Mouse (Mus musculus) neural tube, embryonic 11.5 days (tissue): ENCODE data around the gene Jsrp1. TPM values are rescaled to one million over a fixed set of nuclear protein-coding genes. Genes with fewer than 3 reads are reported as not detected.

ENCODE experiments used
- ATAC-seq: fragments of 200-750 bp; cut with Nextera tagmentation; 2 replicates; pipeline ENCODE4 v1.8.0; 2017; ENCODE audit warnings: moderate number of reproducible peaks, mild to moderate bottlenecking, moderate TSS enrichment, moderate library complexity; ENCODE audit not compliant: insufficient read depth, low FRiP score, low TSS enrichment
- DNase-seq: peaks from one replicate; pipeline ENCODE4 v3.0.0-alpha.2; 2015; ENCODE audit warnings: low spot score
- H3K27ac ChIP-seq: fragments of 300-500 bp; sonication (generic); 2 replicates; pipeline ENCODE4 v1.5.1; 2014; ENCODE audit warnings: low read depth, mild to moderate bottlenecking, low read length
- H3K27me3 ChIP-seq: fragments of 300-500 bp; sonication (generic); 2 replicates; pipeline ENCODE4 v1.6.1; 2014; ENCODE audit warnings: mild to moderate bottlenecking, low read length, mixed read lengths; ENCODE audit not compliant: control insufficient read depth, insufficient read depth
- H3K36me3 ChIP-seq: fragments of 300-500 bp; sonication (generic); 2 replicates; pipeline ENCODE4 v1.6.1; 2014; ENCODE audit warnings: mild to moderate bottlenecking, low read length, moderate library complexity, mixed read lengths; ENCODE audit not compliant: control insufficient read depth, insufficient read depth
- H3K4me1 ChIP-seq: fragments of 300-500 bp; sonication (generic); 2 replicates; pipeline ENCODE4 v1.6.1; 2014; ENCODE audit warnings: low read length, mixed read lengths; ENCODE audit not compliant: control insufficient read depth, insufficient read depth
- H3K4me2 ChIP-seq: fragments of 300-500 bp; sonication (generic); 2 replicates; pipeline ENCODE4 v1.6.1; 2014; ENCODE audit warnings: low read depth, mild to moderate bottlenecking, moderate library complexity
- H3K4me3 ChIP-seq: fragments of 300-500 bp; sonication (generic); 2 replicates; pipeline ENCODE4 v1.5.1; 2014; ENCODE audit warnings: low read depth, low read length
- H3K9ac ChIP-seq: fragments of 300-500 bp; sonication (generic); 2 replicates; pipeline ENCODE4 v1.6.1; 2014; ENCODE audit warnings: mild to moderate bottlenecking, low read length
- H3K9me3 ChIP-seq: fragments of 300-500 bp; sonication (generic); 2 replicates; pipeline ENCODE4 v1.6.1; 2016; ENCODE audit warnings: low read length; ENCODE audit not compliant: control insufficient read depth
- WGBS: fragments of 180-500 bp; shearing (Covaris S2); extraction: QIAGEN DNeasy Blood & Tissue Kit; methylation state at CpG from one replicate; pipeline ENCODE4 v1.1.7; 2014; 5-methylcytosine and 5-hydroxymethylcytosine counted together
- polyA plus RNA-seq: library from polyadenylated mRNA; unstranded; fragments of >200 nt; fragmentation: Nextera tagmentation; extraction: Ambion mirVana; gene quantifications from 2 replicates; pipeline ENCODE4 v1.2.1, GENCODE M21; 2014

Jsrp1 gene
- 1.6 and 1.9 TPM in 2 replicates for polyA plus RNA-seq

DNA sequence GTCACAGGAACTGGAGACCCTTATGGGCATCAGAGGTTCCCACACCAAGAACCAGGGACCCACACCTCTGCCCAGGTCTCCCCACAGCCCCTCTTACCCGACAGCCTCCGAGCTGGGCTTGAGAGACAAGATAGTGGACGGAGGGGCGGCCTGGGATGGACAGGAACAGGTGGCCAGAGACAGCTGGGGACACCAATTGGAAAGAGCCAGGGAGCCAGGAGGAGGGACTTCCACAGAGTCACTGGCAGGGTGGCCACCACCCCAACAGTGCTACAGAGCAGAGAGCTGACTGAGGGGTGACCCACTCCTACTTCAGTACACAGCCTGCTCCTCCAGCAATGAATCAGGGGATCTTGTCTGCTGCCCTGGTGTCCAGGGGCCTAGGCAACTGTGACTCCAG lies at the start of gene Jsrp1:
TSS of gene Jsrp1 (minus strand) at position 133 of the 400 bp plus-strand sequence.
- peaks cover 17% of the 10 kb centered on the region for H3K27me3 ChIP-seq
- no peak within 1 kb of the TSS for H3K4me2 ChIP-seq
- no peak for ATAC-seq
- no peak within 1 kb of the TSS for H3K27ac ChIP-seq
- WGBS, result 67% methylated on average over 4 of the region's 4 CpGs
- DNase-seq, result no peak
- H3K9ac ChIP-seq, result no peak within 1 kb of the TSS
- H3K4me1 ChIP-seq, result peaks cover 11% of the 10 kb centered on the region; the same call in 1 of the 2 replicates
- no peaks in the 10 kb centered on the region for H3K9me3 ChIP-seq
- no peak within 1 kb of the TSS for H3K4me3 ChIP-seq
- H3K36me3 ChIP-seq, result no peaks in the 10 kb centered on the region

DNA sequence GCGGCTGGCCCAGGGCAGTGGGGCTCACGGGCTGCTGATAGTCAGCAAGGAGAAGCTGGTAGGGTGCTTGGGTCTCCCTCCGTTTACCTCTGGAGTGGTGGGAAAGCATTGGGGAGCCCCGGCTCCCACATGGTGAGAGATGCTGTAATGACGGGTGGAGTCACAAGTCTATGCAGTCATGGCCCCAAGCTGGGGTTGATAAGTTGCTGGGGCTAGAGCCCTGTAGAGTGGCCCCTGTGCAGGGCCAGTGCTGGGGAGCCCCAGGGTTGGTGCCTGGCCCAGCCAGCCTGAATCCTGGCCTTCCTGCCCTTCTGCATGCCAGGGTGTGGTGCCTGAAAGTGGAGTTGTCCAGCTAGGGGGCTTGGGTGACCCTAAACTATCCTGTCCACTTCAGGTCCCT lies 49.0 kb upstream of the Jsrp1 start:
- no peaks in the 10 kb centered on the region; the same call in none of the 2 replicates for H3K36me3 ChIP-seq
- WGBS, result 92% methylated on average over 5 of the region's 5 CpGs
- H3K4me3 ChIP-seq, result no peak overlapping the region
- no peak overlapping the region for H3K9ac ChIP-seq
- H3K27ac ChIP-seq, result no peak overlapping the region
- H3K4me2 ChIP-seq, result no peak overlapping the region
- H3K27me3 ChIP-seq, result no peaks in the 10 kb centered on the region
- ATAC-seq, result no peak
- H3K9me3 ChIP-seq, result no peaks in the 10 kb centered on the region
- DNase-seq, result no peak
- H3K4me1 ChIP-seq, result peaks cover 3% of the 10 kb centered on the region; the same call in 1 of the 2 replicates

DNA sequence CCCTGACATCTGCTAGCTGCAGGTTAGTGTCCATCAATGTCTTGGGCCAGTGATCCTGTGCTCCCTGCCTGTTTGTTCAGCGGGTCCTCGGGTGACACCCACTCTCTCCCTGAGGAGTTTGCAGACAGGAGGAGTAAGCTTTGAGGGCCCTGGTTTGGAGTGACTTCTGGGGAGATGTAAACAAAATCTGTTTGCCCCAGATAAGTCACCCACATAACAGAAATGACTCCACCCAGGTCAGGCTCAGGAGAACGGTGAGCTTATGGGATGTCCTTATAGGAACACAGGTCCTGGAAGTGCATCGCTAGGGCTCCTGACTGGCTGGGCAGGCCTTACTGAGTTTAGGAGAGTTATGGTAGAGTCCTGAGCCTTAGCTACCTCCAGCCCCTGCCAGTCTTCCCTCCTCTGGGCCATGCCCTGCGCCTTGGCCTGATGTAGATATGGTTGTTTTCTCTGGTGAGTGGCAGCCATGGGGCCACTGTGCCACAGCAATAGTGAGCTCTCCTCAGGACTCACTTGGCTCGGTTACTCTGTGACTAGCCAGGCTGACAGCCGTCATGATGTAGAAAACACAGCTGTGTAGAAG lies 45.1 kb upstream of the Jsrp1 start:
- no peaks in the 10 kb centered on the region for H3K9me3 ChIP-seq
- ATAC-seq (no peak), DNase-seq (no peak)
- 85% methylated on average over 7 of the region's 7 CpGs for WGBS
- H3K27ac ChIP-seq, result peak overlapping the region; percentile 39; the same call in 1 of the 2 replicates
- H3K4me2 ChIP-seq, result peak overlapping the region; percentile 19; the same call in 1 of the 2 replicates
- H3K27me3 ChIP-seq, result no peaks in the 10 kb centered on the region
- H3K36me3 ChIP-seq, result no peaks in the 10 kb centered on the region; the same call in none of the 2 replicates
- no peak overlapping the region; the same call in 1 of the 2 replicates for H3K9ac ChIP-seq
- H3K4me1 ChIP-seq, result peaks cover 17% of the 10 kb centered on the region
- H3K4me3 ChIP-seq, result no peak overlapping the region

DNA sequence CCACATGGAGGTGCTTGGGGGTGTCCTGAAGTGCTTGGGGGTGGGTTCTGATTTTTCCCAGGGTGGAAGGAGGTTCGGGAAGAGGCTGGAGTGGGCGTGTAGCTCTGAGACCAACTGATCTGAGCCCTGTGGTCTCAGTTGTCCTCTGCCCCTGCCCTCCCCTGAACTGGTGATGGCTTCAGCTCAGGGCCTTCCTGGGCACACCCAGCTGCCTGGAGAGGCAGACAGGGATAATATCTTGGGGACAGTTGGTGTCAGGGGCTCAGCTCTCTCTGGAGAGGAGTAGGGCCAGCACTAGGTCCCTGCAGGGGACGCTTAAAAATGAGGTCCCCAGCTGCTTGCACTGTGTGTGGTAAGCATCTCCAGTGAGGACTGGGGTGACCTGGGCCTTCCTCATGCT lies 44.5 kb upstream of the Jsrp1 start:
- Histone ChIP-seq H3K27me3 (no peaks in the 10 kb centered on the region), H3K9ac (peak overlapping the region; percentile 42), H3K9me3 (no peaks in the 10 kb centered on the region), H3K36me3 (peaks cover 3% of the 10 kb centered on the region), H3K27ac (peak overlapping the region; percentile 39; the same call in 1 of the 2 replicates), H3K4me1 (peaks cover 17% of the 10 kb centered on the region), H3K4me3 (no peak overlapping the region), H3K4me2 (peak overlapping the region; percentile 19; the same call in 1 of the 2 replicates)
- DNase-seq (no peak), ATAC-seq (no peak)
- 68% methylated on average over 3 of the region's 3 CpGs for WGBS

DNA sequence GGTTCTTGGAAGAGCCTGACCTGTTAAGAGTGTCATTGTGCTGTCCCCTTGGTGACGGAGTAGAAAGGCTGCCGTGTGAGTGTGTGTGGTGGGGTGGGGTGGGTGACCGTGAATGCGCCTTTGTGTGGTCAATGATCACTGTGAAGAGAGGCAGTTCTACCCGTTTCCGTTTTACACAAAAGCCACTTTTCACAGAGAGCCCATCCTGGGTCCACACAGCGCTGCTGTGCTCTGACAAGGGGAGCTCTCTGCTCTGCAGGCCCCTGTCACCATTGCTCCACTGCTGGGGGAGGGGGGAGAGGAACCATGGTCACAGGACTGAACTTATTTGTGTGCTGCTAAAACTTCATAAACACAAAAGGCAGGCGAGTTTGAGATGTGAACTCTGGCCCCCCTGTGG lies 44.1 kb upstream of the Jsrp1 start:
- no peak for ATAC-seq
- peak overlapping the region; percentile 39; the same call in 1 of the 2 replicates for H3K27ac ChIP-seq
- WGBS, result 43% methylated on average over 8 of the region's 8 CpGs
- no peak for DNase-seq
- H3K9ac ChIP-seq, result peak overlapping the region; percentile 42; the same call in 1 of the 2 replicates
- peaks cover 5% of the 10 kb centered on the region for H3K36me3 ChIP-seq
- peaks cover 17% of the 10 kb centered on the region for H3K4me1 ChIP-seq
- H3K4me2 ChIP-seq, result peak overlapping the region; percentile 19; the same call in 1 of the 2 replicates
- no peaks in the 10 kb centered on the region for H3K27me3 ChIP-seq
- H3K4me3 ChIP-seq, result no peak overlapping the region
- H3K9me3 ChIP-seq, result no peaks in the 10 kb centered on the region

DNA sequence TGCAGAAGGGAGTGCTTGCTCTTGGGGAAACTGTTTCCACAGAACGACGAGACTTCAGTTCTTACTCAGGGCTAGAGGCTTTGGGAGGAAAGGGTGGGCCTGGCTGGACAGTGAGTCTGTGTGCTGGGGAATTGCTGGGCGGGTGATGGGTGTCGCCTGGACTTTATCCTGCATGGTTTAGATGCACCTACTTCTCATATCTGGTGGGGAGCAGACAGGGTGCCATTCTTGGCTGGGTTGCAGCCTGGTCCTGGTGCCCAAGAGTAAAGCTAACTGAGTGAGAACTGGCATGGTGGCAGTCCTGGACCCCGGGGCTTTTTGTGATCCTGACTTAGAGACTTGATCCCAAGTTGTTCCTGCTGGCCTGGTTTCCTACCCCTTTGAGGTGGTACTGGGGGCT lies 43.6 kb upstream of the Jsrp1 start:
- Histone ChIP-seq H3K27ac (0 out of 2 replicates have a peak overlapping the region, but pooled peaks have one; percentile 39), H3K27me3 (no peaks in the 10 kb centered on the region), H3K4me2 (peak overlapping the region; percentile 16; the same call in 1 of the 2 replicates), H3K4me1 (peaks cover 17% of the 10 kb centered on the region), H3K36me3 (peaks cover 6% of the 10 kb centered on the region), H3K4me3 (no peak overlapping the region), H3K9me3 (no peaks in the 10 kb centered on the region), H3K9ac (0 out of 2 replicates have a peak overlapping the region, but pooled peaks have one; percentile 42)
- ATAC-seq (no peak), DNase-seq (no peak)
- 82% methylated on average over 5 of the region's 5 CpGs for WGBS

DNA sequence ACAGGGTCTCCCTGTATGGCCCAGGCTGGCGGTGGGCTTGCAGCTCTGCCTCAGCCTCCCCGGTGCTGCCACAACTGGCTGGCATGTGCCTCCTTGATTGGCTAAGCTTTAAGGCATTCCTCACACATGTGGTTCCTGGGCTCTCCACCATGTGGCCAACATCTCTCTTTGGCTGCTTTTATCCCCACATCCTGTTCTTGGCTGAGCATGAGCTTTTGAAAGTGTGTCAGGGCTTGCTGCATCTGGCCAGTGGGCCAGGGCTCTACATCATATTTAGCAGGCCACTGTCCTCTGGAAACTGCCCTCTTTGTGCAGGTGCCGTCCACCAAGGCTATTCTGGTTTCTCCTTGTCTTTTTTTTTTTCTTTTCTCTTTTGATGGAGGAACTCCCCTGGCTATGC lies 43.0 kb upstream of the Jsrp1 start:
- 66% methylated on average over 3 of the region's 3 CpGs for WGBS
- ATAC-seq (no peak), DNase-seq (no peak)
- Histone ChIP-seq H3K9me3 (no peaks in the 10 kb centered on the region), H3K4me1 (peaks cover 17% of the 10 kb centered on the region), H3K36me3 (peaks cover 6% of the 10 kb centered on the region), H3K4me2 (peak overlapping the region; percentile 96), H3K4me3 (peak overlapping the region; percentile 90; the same call in 1 of the 2 replicates), H3K27ac (no peak overlapping the region), H3K27me3 (no peaks in the 10 kb centered on the region), H3K9ac (no peak overlapping the region)

DNA sequence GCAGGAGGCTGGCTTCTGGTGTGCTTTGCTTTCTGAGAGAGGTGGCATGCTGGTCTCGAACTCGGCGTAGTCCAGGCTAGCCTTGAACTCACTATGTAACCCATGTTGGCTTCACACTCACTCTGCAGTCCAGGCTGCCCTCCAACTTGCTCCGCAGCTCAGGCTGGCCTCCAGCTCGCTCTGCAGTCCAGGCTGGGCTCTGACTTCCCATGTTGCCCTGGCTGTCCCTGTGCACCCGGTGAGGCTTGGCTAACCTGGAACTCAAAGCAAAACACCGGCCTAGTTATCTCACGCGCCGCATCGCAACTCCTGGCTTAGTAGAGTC lies 42.4 kb upstream of the Jsrp1 start:
- Histone ChIP-seq H3K36me3 (peaks cover 6% of the 10 kb centered on the region), H3K27me3 (no peaks in the 10 kb centered on the region), H3K9me3 (no peaks in the 10 kb centered on the region), H3K27ac (no peak overlapping the region), H3K4me1 (peaks cover 17% of the 10 kb centered on the region), H3K4me2 (peak overlapping the region; percentile 96), H3K9ac (peak overlapping the region; percentile 73), H3K4me3 (peak overlapping the region; percentile 90)
- DNase-seq (no peak), ATAC-seq (no peak)
- 24% methylated on average over 11 of the region's 11 CpGs for WGBS
